Mouse (Mus musculus) gonadal fat pad, adult 2 months (tissue): ENCODE data around the gene Gm13278. TPM values are rescaled to one million over a fixed set of nuclear protein-coding genes. Genes with fewer than 3 reads are reported as not detected.
"Not testable (repeated sequence)": the region's sequence is repeated elsewhere in the genome, so short reads cannot be mapped to it uniquely, and the experiment has no call there.

ENCODE experiments used
- DNase-seq: peaks from one replicate; pipeline ENCODE4 v3.0.0-alpha.2; 2012; ENCODE audit warnings: low read depth
- polyA plus RNA-seq: library from polyadenylated mRNA; depleted of rRNA; stranded (reverse); fragments of >200 nt; gene quantifications from 2 replicates; pipeline ENCODE4 v1.2.3, GENCODE M21; 2012; rRNA removed

The Gm13278 gene
- not detected in 2 replicates for polyA plus RNA-seq

DNA sequence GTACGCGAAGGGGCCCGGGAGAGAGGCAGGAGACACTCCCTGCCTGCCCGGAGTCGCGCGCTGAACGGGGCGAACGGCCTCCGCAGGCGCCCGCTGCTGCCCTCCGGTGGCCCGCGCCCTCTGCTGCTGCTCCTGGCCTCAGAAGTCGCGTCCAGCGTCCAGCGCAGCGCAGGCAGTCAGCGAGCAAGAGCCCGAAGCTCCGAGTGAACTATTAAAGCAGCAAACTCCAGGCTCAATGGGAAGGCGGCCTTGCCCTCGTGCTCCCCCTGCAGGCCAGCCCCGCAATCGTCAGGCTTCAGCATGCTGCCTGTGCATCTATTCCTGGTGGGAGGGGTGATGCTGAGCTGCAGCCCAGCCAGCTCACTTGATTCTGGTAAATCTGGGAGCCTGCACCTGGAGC lies at the start of gene Gm13278:
Gene Gm13278 (plus strand): TSS at position 301 of the 400 bp plus-strand sequence.
- not testable (repeated sequence) for DNase-seq

DNA sequence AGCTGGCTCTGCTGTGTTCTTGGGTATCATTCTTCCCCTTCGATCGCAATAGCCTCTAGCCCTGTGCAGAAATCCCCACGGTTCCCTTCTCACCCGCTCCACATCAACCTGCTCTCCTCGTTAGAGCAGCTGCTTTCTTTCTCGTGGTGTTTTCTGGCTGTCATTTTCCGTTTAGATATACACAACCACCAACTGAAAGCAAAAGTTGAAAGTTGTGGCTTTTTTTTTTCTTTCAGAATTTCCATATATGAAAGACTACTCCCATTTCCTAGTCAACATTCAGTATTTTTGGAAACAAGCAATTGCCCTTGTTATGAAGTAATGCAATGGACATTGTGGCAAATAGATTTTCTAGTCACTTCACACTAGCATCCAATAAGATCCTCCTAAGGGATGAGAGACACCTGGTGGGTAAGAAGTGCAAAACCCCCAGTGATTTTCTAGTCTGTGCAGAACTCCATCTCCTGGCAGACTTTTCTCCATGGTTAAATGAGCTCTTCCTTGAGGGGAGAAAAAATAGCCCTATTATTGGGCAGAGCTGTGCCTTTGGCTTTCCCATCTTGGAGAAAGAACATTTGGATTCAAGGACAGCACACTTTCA lies 48.5 kb upstream of the Gm13278 start:
- DNase-seq = no peak

GRCm38 (mm10) chr4:88744207-88744606 lies 47.1 kb upstream of the Gm13278 start:
- DNase-seq = no peak

DNA sequence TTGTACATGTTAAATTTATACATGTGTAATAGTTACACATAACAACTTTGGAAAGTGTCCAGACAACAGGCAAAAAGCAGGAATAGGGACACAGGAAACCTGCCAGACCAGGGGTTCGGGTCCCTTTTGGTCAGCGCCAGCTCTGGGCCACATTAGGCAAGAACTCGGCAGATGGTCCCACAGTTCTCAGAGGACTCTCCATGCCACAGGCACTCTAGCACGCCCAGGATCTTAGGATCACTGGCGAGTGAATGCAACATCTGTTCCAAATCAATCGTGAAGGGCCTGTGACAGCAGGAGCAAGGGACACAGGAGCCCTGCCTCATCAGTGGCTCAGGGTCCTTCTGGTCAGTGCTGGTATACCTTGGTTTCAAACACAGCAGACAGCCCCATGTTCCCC lies 41.4 kb upstream of the Gm13278 start:
- DNase-seq = no peak

GRCm38 (mm10) chr4:88754818-88755340 lies 36.5 kb upstream of the Gm13278 start, which contains the start of gene Gm13271:
Gene Gm13271 (plus strand): TSS chr4:88754868.
- not testable (repeated sequence) for DNase-seq

- not testable (repeated sequence) for DNase-seq
These were observed 34.5 kb upstream of the Gm13278 start for GRCm38 (mm10) chr4:88756581-88757513.

GRCm38 (mm10) chr4:88757628-88758031 lies 33.7 kb upstream of the Gm13278 start:
- DNase-seq = peak; percentile 28

DNA sequence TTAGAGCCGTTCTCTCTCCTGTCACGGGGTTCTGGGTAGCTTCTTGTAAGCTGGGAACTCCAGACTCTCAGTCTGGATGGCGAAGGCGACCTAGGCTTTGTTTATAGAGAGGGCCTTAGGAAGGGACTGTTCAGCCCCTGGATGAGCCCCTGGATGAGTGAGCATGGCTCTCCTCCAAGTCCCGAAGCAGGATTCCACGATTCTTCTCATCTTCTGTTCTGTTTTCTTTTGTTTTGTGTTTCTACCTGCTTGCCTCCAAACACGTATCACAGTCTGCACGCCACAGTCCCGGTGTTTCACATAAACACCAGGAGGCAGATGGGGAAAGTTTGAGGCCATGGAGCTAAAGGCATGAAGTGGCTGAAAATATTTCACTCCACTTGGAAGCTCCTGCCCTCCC lies 32.6 kb upstream of the Gm13278 start:
- DNase-seq = not testable (repeated sequence)

GRCm38 (mm10) chr4:88759610-88760268 lies 31.6 kb upstream of the Gm13278 start, which contains the start of gene Gm13283:
Gene Gm13283 (plus strand): TSS chr4:88760119.
- not testable (repeated sequence) for DNase-seq

DNA sequence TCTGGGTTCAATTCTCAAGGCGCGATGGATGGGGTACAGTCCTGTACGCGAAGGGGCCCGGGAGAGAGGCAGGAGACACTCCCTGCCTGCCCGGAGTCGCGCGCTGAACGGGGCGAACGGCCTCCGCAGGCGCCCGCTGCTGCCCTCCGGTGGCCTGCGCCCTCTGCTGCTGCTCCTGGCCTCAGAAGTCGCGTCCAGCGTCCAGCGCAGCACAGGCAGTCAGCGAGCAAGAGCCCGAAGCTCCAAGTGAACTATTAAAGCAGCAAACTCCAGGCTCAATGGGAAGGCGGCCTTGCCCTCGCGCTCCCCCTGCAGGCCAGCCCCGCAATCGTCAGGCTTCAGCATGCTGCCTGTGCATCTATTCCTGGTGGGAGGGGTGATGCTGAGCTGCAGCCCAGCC lies 30.9 kb upstream of the Gm13278 start:
- not testable (repeated sequence) for DNase-seq

DNA sequence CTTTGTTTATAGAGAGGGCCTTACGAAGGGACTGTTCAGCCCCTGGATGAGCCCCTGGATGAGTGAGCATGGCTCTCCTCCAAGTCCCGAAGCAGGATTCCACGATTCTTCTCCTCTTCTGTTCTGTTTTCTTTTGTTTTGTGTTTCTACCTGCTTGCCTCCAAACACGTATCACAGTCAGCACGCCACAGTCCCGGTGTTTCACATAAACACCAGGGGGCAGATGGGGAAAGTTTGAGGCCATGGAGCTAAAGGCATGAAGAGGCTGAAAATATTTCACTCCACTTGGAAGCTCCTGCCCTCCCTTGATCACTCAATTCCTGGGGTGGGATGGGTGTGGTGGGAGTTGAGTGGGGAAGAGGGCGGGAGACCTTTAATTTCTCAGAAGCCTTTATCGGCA lies 29.6 kb upstream of the Gm13278 start:
- DNase-seq = not testable (repeated sequence)

GRCm38 (mm10) chr4:88762341-88762740 lies 29.0 kb upstream of the Gm13278 start:
- not testable (repeated sequence) for DNase-seq

GRCm38 (mm10) chr4:88763384-88764018 lies 27.8 kb upstream of the Gm13278 start:
- not testable (repeated sequence) for DNase-seq

DNA sequence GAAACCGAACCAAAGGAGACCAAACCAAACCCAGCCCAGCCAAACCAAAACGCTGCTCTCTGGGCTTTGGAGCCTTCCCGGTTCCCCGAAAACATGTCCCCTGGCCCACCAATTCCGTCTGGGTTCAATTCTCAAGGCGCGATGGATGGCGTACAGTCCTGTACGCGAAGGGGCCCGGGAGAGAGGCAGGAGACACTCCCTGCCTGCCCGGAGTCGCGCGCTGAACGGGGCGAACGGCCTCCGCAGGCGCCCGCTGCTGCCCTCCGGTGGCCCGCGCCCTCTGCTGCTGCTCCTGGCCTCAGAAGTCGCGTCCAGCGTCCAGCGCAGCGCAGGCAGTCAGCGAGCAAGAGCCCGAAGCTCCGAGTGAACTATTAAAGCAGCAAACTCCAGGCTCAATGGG lies 17.8 kb upstream of the Gm13278 start, which contains the start of gene Gm13290:
Gene Gm13290 (plus strand): TSS at position 301 of the 400 bp plus-strand sequence.
- not testable (repeated sequence) for DNase-seq

GRCm38 (mm10) chr4:88776622-88777021 lies 14.7 kb upstream of the Gm13278 start, which contains the start of gene Gm13289:
Gene Gm13289 (plus strand): TSS chr4:88776922.
- not testable (repeated sequence) for DNase-seq

DNA sequence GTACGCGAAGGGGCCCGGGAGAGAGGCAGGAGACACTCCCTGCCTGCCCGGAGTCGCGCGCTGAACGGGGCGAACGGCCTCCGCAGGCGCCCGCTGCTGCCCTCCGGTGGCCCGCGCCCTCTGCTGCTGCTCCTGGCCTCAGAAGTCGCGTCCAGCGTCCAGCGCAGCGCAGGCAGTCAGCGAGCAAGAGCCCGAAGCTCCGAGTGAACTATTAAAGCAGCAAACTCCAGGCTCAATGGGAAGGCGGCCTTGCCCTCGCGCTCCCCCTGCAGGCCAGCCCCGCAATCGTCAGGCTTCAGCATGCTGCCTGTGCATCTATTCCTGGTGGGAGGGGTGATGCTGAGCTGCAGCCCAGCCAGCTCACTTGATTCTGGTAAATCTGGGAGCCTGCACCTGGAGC lies 11.8 kb upstream of the Gm13278 start, which contains the start of gene Gm13272:
Gene Gm13272 (plus strand): TSS at position 301 of the 400 bp plus-strand sequence.
- DNase-seq = not testable (repeated sequence)

- not testable (repeated sequence) for DNase-seq
These were observed 11.0 kb upstream of the Gm13278 start for GRCm38 (mm10) chr4:88780320-88780719.

DNA sequence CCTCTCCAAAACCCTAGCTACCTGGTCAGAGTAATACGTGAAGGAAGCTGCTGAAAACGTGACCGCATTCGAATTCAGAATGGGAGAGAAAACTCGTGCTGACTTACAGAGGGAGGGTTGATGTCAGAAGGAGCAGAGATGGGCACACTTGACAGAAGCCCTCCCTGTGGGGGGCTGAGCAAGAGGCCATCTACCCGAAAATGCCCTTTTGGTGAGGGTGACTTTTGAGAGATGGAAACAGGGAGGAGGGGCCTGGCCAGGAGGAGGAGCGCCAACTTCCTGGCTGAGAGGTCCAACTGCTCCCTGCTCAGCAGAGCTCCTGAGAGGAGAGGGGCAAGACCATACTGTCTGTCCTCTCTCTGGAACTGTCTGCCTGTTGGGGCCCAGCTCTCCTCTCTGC lies 9.5 kb upstream of the Gm13278 start, which contains the start of gene Ifnz:
Gene Ifnz (plus strand): TSS at position 301 of the 400 bp plus-strand sequence.
- DNase-seq = not testable (repeated sequence)

DNA sequence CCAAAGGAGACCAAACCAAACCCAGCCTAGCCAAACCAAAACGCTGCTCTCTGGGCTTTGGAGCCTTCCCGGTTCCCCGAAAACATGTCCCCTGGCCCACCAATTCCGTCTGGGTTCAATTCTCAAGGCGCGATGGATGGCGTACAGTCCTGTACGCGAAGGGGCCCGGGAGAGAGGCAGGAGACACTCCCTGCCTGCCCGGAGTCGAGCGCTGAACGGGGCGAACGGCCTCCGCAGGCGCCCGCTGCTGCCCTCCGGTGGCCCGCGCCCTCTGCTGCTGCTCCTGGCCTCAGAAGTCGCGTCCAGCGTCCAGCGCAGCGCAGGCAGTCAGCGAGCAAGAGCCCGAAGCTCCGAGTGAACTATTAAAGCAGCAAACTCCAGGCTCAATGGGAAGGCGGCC lies 9.0 kb upstream of the Gm13278 start:
- DNase-seq = not testable (repeated sequence)

DNA sequence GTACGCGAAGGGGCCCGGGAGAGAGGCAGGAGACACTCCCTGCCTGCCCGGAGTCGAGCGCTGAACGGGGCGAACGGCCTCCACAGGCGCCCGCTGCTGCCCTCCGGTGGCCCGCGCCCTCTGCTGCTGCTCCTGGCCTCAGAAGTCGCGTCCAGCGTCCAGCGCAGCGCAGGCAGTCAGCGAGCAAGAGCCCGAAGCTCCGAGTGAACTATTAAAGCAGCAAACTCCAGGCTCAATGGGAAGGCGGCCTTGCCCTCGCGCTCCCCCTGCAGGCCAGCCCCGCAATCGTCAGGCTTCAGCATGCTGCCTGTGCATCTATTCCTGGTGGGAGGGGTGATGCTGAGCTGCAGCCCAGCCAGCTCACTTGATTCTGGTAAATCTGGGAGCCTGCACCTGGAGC lies 5.9 kb upstream of the Gm13278 start, which contains the start of gene Gm13276:
Gene Gm13276 (plus strand): TSS at position 301 of the 400 bp plus-strand sequence.
- not testable (repeated sequence) for DNase-seq

DNA sequence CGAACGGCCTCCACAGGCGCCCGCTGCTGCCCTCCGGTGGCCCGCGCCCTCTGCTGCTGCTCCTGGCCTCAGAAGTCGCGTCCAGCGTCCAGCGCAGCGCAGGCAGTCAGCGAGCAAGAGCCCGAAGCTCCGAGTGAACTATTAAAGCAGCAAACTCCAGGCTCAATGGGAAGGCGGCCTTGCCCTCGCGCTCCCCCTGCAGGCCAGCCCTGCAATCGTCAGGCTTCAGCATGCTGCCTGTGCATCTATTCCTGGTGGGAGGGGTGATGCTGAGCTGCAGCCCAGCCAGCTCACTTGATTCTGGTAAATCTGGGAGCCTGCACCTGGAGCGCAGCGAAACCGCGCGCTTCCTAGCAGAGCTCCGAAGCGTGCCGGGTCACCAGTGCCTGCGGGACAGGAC lies 2.9 kb upstream of the Gm13278 start, which contains the start of gene Gm13277:
Gene Gm13277 (plus strand): TSS at position 231 of the 400 bp plus-strand sequence.
- not testable (repeated sequence) for DNase-seq
